Mouse (Mus musculus): ENCODE results near the gene Tcaim.

- TF ChIP-seq CTCF (IDR thresholded peaks at IDR 0.05; ENCODE audit: control insufficient read depth, insufficient read depth, insufficient replicate concordance, low read depth, low read length) (no peak), POLR2A (IDR thresholded peaks at IDR 0.05; ENCODE audit: control insufficient read depth, low read depth, low read length) (no peak)
Measured at GRCm38 (mm10) chr9:122874653-122875052, 69.3 kb downstream of the Tcaim start.

Measured in testis, adult 2 months (tissue).